Mouse (Mus musculus): ENCODE results near the gene Metap1d. TPM values are rescaled to one million over a fixed set of nuclear protein-coding genes. Genes with fewer than 3 reads are reported as not detected.

The Metap1d gene
- total and polyA plus RNA-seq, 2 experiments from 2014 or later, result 7.7 to 42.4 TPM

DNA sequence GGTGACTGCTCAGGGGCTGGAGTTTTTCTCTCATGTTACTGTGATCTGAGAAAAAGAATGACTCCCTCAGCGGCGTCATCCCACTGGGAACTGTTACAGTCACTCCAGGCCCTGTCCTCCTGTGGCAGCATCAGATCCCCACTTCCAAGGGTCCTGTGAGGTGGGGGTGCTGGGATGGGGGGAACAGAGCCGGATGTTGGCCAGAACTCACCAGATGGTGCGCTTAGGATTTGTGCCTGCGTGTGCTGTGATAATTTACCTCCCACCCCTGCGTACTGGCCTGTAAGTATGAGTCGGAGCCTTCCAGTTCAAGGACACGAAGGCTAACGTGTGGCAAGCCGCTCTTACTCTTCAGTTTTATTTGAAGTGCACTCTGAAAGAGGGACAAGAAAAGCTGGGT is 22.2 kb downstream of the Metap1d start:
- DNase-seq (ENCODE audit: low spot score) (no peak), ATAC-seq (ENCODE audit: insufficient read depth, low read depth) (no peak)
- TF ChIP-seq CTCF (IDR thresholded peaks at IDR 0.05; ENCODE audit: low read depth) (no peak), EP300 (IDR thresholded peaks at IDR 0.05; ENCODE audit: low read depth) (no peak)
- Histone ChIP-seq H3K4me1 (ENCODE audit: control insufficient read depth, insufficient read depth) (no peaks in the 10 kb centered on the region), H3K27ac (ENCODE audit: low read depth) (no peak overlapping the region), H3K4me3 (ENCODE audit: low read depth, low read length) (no peak overlapping the region), H3K9me3 (replicated peaks; ENCODE audit: control insufficient read depth, low read length) (no peaks in the 10 kb centered on the region), H3K4me2 (ENCODE audit: low read depth, low read length) (no peak overlapping the region), H3K27me3 (ENCODE audit: control insufficient read depth, insufficient read depth, low read length) (no peaks in the 10 kb centered on the region), H3K9ac (replicated peaks; ENCODE audit: low read depth, low read length) (no peak overlapping the region), H3K36me3 (replicated peaks; ENCODE audit: control insufficient read depth, insufficient read depth, low read length) (no peaks in the 10 kb centered on the region)
- WGBS, result 77% methylated on average over 10 of the region's 10 CpGs

DNA sequence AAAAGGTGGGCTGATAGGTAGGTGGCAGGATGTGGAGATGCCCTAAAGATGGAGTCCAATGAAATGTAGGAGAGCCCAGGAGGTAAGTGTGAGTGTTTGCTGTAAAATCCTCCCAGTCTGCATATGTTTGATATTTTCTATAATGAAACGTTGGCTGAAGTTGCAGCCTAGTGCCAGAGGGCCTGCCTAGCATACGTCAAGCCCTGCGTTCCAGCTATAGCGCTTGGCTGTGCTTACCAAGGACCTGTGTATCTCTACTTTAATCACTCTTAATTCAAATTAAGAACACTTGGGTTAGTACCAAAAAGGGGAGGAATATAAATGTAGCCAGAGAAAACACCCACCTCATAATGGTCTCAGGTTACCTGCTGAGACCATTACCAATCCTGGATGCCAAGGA is 22.7 kb downstream of the Metap1d start:
- no peaks in the 10 kb centered on the region for H3K27me3 ChIP-seq (ENCODE audit: control insufficient read depth, insufficient read depth, low read length)
- no peak overlapping the region for H3K9ac ChIP-seq (replicated peaks; ENCODE audit: low read depth, low read length)
- H3K9me3 ChIP-seq (replicated peaks; ENCODE audit: control insufficient read depth, low read length), result no peaks in the 10 kb centered on the region
- ATAC-seq (ENCODE audit: insufficient read depth, low read depth) (no peak), DNase-seq (ENCODE audit: low spot score) (no peak)
- TF ChIP-seq CTCF (IDR thresholded peaks at IDR 0.05; ENCODE audit: low read depth), result no peak
- no peak for TF ChIP-seq EP300 (IDR thresholded peaks at IDR 0.05; ENCODE audit: low read depth)
- no peak overlapping the region for H3K4me2 ChIP-seq (ENCODE audit: low read depth, low read length)
- no peak overlapping the region for H3K27ac ChIP-seq (ENCODE audit: low read depth)
- no peaks in the 10 kb centered on the region for H3K36me3 ChIP-seq (replicated peaks; ENCODE audit: control insufficient read depth, insufficient read depth, low read length)
- no peaks in the 10 kb centered on the region for H3K4me1 ChIP-seq (ENCODE audit: control insufficient read depth, insufficient read depth)
- H3K4me3 ChIP-seq (ENCODE audit: low read depth, low read length), result no peak overlapping the region
- 89% methylated on average over 4 of the region's 4 CpGs for WGBS

DNA sequence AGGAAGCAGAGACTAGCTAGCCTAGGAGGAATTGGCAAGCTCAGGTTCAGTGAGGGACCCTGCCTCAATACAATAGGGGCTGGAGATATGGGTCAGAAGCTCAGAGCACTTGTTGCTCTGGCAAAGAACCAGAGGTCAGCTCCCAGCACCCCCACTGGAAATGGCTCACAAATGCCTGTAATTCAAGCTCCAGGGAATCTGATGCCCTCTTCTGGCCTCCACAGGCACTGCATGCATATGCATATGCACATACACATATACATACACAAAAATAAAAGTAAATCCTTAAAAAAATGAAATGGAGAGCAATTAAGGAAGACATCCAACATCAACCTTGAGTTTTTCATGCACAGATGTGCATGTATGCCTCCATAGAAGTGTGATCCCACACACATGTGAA is 24.7 kb downstream of the Metap1d start:
- Histone ChIP-seq H3K4me3 (ENCODE audit: low read depth, low read length) (no peak overlapping the region), H3K27me3 (ENCODE audit: control insufficient read depth, insufficient read depth, low read length) (no peaks in the 10 kb centered on the region), H3K9me3 (replicated peaks; ENCODE audit: control insufficient read depth, low read length) (no peaks in the 10 kb centered on the region), H3K4me1 (ENCODE audit: control insufficient read depth, insufficient read depth) (no peaks in the 10 kb centered on the region), H3K9ac (replicated peaks; ENCODE audit: low read depth, low read length) (no peak overlapping the region), H3K27ac (ENCODE audit: low read depth) (no peak overlapping the region), H3K36me3 (replicated peaks; ENCODE audit: control insufficient read depth, insufficient read depth, low read length) (no peaks in the 10 kb centered on the region), H3K4me2 (ENCODE audit: low read depth, low read length) (no peak overlapping the region)
- ATAC-seq (ENCODE audit: insufficient read depth, low read depth) (no peak), DNase-seq (ENCODE audit: low spot score) (no peak)
- TF ChIP-seq CTCF (IDR thresholded peaks at IDR 0.05; ENCODE audit: low read depth), result 0 out of 2 replicates have a peak, but pooled peaks have one; percentile 3
- no peak for TF ChIP-seq EP300 (IDR thresholded peaks at IDR 0.05; ENCODE audit: low read depth)

DNA sequence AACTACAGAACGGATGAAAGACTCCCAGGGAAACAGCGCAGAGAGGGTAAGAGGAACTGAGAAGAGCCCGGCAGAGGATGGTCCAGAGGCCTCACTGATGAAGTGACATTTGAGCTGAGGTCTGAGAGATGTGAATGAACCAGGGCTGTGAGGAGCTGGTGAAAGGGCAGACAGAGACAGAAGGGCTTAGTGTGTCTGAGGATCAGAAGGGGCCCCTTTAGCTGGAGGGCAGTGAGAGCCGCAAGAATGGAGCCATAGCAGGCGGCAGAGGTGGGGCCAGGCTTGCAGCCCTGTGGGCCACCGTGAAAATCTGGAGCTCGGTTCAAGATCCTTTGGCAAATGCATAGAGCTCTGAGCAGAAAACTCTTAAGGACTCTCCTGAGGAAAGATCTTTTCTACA is 26.8 kb downstream of the Metap1d start:
- Histone ChIP-seq H3K27ac (ENCODE audit: low read depth) (no peak overlapping the region), H3K9me3 (replicated peaks; ENCODE audit: control insufficient read depth, low read length) (no peaks in the 10 kb centered on the region), H3K36me3 (replicated peaks; ENCODE audit: control insufficient read depth, insufficient read depth, low read length) (no peaks in the 10 kb centered on the region), H3K4me3 (ENCODE audit: low read depth, low read length) (no peak overlapping the region), H3K27me3 (ENCODE audit: control insufficient read depth, insufficient read depth, low read length) (no peaks in the 10 kb centered on the region), H3K4me2 (ENCODE audit: low read depth, low read length) (no peak overlapping the region), H3K4me1 (ENCODE audit: control insufficient read depth, insufficient read depth) (no peaks in the 10 kb centered on the region), H3K9ac (replicated peaks; ENCODE audit: low read depth, low read length) (no peak overlapping the region)
- TF ChIP-seq EP300 (IDR thresholded peaks at IDR 0.05; ENCODE audit: low read depth) (no peak), CTCF (IDR thresholded peaks at IDR 0.05; ENCODE audit: low read depth) (no peak)
- 30% methylated on average over 7 of the region's 7 CpGs for WGBS
- no peak for ATAC-seq (ENCODE audit: insufficient read depth, low read depth)
- no peak for DNase-seq (ENCODE audit: low spot score)

DNA sequence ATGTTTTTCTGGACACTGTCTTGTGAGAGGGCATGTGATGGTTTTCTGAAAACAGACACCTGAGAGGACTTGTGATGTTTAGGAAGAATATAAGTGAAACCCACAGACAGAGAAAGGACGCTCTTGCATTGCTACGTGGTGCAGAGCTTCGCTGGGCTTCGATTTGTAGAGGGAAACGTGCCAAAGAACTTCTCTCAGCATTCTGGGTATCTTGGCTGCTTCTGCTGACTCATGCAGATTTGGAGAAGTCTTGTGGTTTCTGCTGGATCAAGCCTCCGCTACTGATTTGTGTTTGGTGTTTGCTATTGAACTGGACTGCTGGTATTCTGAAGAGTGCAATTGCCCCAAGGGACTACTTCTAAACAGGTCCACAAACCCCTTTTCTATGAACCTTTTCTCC is 28.7 kb downstream of the Metap1d start:
- Histone ChIP-seq H3K4me1 (ENCODE audit: control insufficient read depth, insufficient read depth) (no peaks in the 10 kb centered on the region), H3K36me3 (replicated peaks; ENCODE audit: control insufficient read depth, insufficient read depth, low read length) (no peaks in the 10 kb centered on the region), H3K27ac (ENCODE audit: low read depth) (no peak overlapping the region), H3K9me3 (replicated peaks; ENCODE audit: control insufficient read depth, low read length) (no peaks in the 10 kb centered on the region), H3K27me3 (ENCODE audit: control insufficient read depth, insufficient read depth, low read length) (no peaks in the 10 kb centered on the region), H3K4me2 (ENCODE audit: low read depth, low read length) (no peak overlapping the region), H3K4me3 (ENCODE audit: low read depth, low read length) (no peak overlapping the region), H3K9ac (replicated peaks; ENCODE audit: low read depth, low read length) (no peak overlapping the region)
- WGBS, result 61% methylated on average over 6 of the region's 6 CpGs
- TF ChIP-seq CTCF (IDR thresholded peaks at IDR 0.05; ENCODE audit: low read depth), result no peak
- TF ChIP-seq EP300 (IDR thresholded peaks at IDR 0.05; ENCODE audit: low read depth), result no peak
- DNase-seq (ENCODE audit: low spot score) (no peak), ATAC-seq (ENCODE audit: insufficient read depth, low read depth) (no peak)

DNA sequence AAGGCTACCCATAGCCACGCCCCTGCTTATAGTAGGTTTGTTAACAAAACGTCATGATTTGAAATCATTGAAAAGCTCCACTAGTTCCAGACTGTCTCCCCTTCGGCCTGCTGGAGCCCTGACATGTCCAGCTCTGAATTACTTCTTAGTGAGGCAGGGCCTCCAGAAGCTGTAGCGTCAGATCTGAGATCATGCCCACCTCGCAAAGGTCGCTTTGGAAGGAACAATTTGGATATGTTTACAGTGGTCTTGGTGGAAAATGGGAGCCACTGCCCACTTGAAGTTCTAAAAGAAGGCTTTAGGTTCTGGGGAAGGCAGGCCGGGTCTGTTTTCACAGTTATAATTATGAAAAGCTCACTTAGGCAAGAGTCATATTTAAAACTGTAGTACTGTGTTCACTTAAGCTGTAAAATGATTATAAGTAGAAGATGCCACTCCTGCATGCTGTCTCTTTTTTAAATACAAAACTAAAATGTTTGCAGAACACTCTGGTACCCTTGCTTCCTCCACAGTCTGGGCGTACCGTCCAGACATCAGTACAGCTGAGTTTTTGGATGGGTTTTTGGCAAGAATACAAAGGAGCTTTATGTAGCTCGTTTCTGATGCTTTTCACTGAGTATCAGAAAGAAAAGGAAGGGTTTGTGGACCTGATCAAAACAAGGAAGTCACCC is 30.1 kb downstream of the Metap1d start:
- no peaks in the 10 kb centered on the region for H3K4me1 ChIP-seq (ENCODE audit: control insufficient read depth, insufficient read depth)
- no peak for ATAC-seq (ENCODE audit: insufficient read depth, low read depth)

More for the DNA sequence above, 30.1 kb downstream of the Metap1d start:
- Histone ChIP-seq H3K9me3 (replicated peaks; ENCODE audit: control insufficient read depth, low read length) (no peaks in the 10 kb centered on the region), H3K36me3 (replicated peaks; ENCODE audit: control insufficient read depth, insufficient read depth, low read length) (no peaks in the 10 kb centered on the region), H3K4me3 (ENCODE audit: low read depth, low read length) (no peak overlapping the region), H3K27ac (ENCODE audit: low read depth) (no peak overlapping the region), H3K27me3 (ENCODE audit: control insufficient read depth, insufficient read depth, low read length) (no peaks in the 10 kb centered on the region), H3K9ac (replicated peaks; ENCODE audit: low read depth, low read length) (no peak overlapping the region), H3K4me2 (ENCODE audit: low read depth, low read length) (no peak overlapping the region)
- WGBS, result 67% methylated on average over 10 of the region's 10 CpGs
- DNase-seq (ENCODE audit: low spot score), result no peak
- no peak for TF ChIP-seq EP300 (IDR thresholded peaks at IDR 0.05; ENCODE audit: low read depth)
- no peak for TF ChIP-seq CTCF (IDR thresholded peaks at IDR 0.05; ENCODE audit: low read depth)
